Mouse (Mus musculus): ENCODE results near the gene Tgif1.

Tgif1 gene

GRCm38 (mm10) chr17:70806600-70806999 lies 46.7 kb downstream of the Tgif1 start:
- DNase-seq (ENCODE audit: low spot score in 2 of 2), result no peak

- DNase-seq (ENCODE audit: low spot score in 2 of 2), result no peak
These were observed 47.5 kb downstream of the Tgif1 start for GRCm38 (mm10) chr17:70805866-70806265.

DNA sequence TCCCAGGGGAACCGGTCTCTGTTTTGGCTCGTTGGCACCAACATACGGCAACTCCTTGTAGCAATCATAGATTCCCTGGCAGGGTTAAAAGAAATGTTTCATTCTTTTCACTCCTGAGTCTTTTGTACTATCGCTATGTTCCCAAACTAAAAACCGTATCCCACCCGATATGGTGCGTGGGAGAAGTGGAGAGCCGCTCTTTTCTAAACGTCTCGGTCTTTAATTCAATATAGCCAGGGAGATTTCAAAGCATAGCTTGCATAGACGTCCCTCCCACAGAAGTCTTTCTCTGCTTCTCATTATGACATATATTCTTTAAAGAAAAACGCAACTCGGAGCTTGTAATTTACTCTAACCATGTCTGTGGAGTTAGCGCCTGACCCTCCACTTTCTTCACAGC lies 51.3 kb downstream of the Tgif1 start:
- no peak for DNase-seq (ENCODE audit: low spot score in 2 of 2)

DNA sequence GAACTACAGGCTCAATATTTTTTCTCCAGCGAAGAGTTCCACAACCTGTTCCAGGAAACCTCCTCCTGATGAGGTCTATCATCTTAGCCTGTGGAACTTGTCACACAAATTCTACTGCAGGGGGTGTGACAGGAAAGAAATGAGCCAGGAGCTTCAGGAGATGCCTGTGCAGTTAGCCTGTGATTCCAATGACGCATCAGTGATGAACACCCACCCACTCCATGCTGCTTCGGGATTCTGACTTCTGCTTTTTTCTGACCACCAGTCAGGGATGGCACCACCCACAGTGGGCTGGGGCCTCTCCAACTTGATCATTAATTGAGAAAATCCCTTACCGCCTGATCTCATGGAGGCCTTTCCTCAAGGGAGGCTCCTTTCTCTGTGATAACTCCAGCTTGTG lies 54.1 kb downstream of the Tgif1 start:
- DNase-seq (ENCODE audit: low spot score in 2 of 2), result no peak

GRCm38 (mm10) chr17:70797773-70798045 lies 55.6 kb downstream of the Tgif1 start:
- DNase-seq (ENCODE audit: low spot score in 2 of 2), result no peak

- DNase-seq (ENCODE audit: low spot score in 2 of 2), result no peak
These were observed 56.2 kb downstream of the Tgif1 start for GRCm38 (mm10) chr17:70796940-70797772.

- no peak for DNase-seq (ENCODE audit: low spot score in 2 of 2)
These were observed 58.1 kb downstream of the Tgif1 start for GRCm38 (mm10) chr17:70795196-70795595.

- DNase-seq (ENCODE audit: low spot score in 2 of 2), result no peak
These were observed 58.6 kb downstream of the Tgif1 start for GRCm38 (mm10) chr17:70794722-70795121.

- no peak for DNase-seq (ENCODE audit: low spot score in 2 of 2)
These were observed 59.1 kb downstream of the Tgif1 start for GRCm38 (mm10) chr17:70794291-70794690.
